Mouse (Mus musculus) kidney, postnatal 0 days (tissue): ENCODE measurements around the gene Adamts16. TPM values are rescaled to one million over a fixed set of nuclear protein-coding genes. Genes with fewer than 3 reads are reported as not detected.

Experiments used
- ATAC-seq: fragments of 200-750 bp; cut with Nextera tagmentation; replicated peaks from 2 replicates; pipeline ENCODE4 v1.8.0; 2017; ENCODE audit warnings: low read depth, moderate number of reproducible peaks, moderate TSS enrichment, moderate library complexity; ENCODE audit not compliant: low FRiP score
- DNase-seq: peaks from one replicate; pipeline ENCODE4 v3.0.0-alpha.2; 2016; ENCODE audit warnings: low spot score
- H3K27ac ChIP-seq: fragments of 300-500 bp; sonication (generic); 2 replicates; pipeline ENCODE4 v1.5.1; 2014; ENCODE audit warnings: mild to moderate bottlenecking
- H3K27me3 ChIP-seq: fragments of 300-500 bp; sonication (generic); 2 replicates; pipeline ENCODE4 v1.6.1; 2014; ENCODE audit warnings: low read length, mixed read lengths; ENCODE audit not compliant: insufficient read depth
- H3K36me3 ChIP-seq: fragments of 300-500 bp; sonication (generic); 2 replicates; pipeline ENCODE4 v1.6.1; 2014; ENCODE audit warnings: low read length, mixed read lengths; ENCODE audit not compliant: insufficient read depth
- H3K4me1 ChIP-seq: fragments of 300-500 bp; sonication (generic); replicated peaks from 2 replicates; pipeline ENCODE4 v1.6.1; 2014; ENCODE audit warnings: antibody characterized with exemption, low read length, mixed read lengths; ENCODE audit not compliant: insufficient read depth
- H3K4me2 ChIP-seq: fragments of 300-500 bp; sonication (generic); 2 replicates; pipeline ENCODE4 v1.6.1; 2014; ENCODE audit warnings: mild to moderate bottlenecking, low read length, moderate library complexity, mixed read lengths
- H3K4me3 ChIP-seq: fragments of 300-500 bp; sonication (generic); replicated peaks from 2 replicates; pipeline ENCODE4 v1.5.1; 2014; ENCODE audit warnings: low read depth, low read length
- H3K9ac ChIP-seq: fragments of 300-500 bp; sonication (generic); 2 replicates; pipeline ENCODE4 v1.6.1; 2014; ENCODE audit warnings: low read depth, low read length
- H3K9me3 ChIP-seq: fragments of 300-500 bp; sonication (generic); replicated peaks from 2 replicates; pipeline ENCODE4 v1.6.1; 2016; ENCODE audit warnings: low read length, inconsistent platforms, mixed read lengths
- CTCF ChIP-seq: IDR thresholded peaks from 2 replicates; pipeline ENCODE4 v1.5.1; 2016; ENCODE audit warnings: antibody characterized with exemption, low read depth, mild to moderate bottlenecking, moderate library complexity
- WGBS: fragments of 180-500 bp; shearing (Covaris S2); extraction: QIAGEN DNeasy Blood & Tissue Kit; methylation state at CpG from one replicate; pipeline ENCODE4 v1.1.7; 2014; 5-methylcytosine and 5-hydroxymethylcytosine counted together
- polyA plus RNA-seq: library from polyadenylated mRNA; unstranded; fragments of >200 nt; fragmentation: Nextera tagmentation; extraction: Ambion mirVana; gene quantifications from 2 replicates; pipeline ENCODE4 v1.2.1, GENCODE M21; 2015

Gene Adamts16
- polyA plus RNA-seq, 1 experiment from 2014 or later = 11.8 TPM

DNA sequence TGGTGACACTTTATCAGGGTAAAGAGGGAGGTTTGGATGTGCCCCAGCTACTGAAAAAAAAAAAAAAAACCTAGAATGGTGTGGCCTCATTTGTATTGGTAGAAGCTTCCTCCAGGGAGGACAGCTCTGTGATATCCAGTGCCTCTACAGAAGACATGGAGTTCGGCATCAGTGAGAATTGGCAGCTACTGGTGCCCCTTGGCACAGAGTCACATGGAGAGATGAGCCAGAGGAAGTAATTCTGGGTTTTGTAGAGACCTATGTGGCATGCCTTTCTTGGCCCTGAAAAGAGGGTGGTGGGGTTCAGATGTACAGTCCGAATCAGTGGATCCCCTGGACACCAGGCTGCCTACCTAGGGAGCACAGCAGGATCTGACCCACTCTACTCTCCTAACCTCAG, 122.8 kb downstream of the Adamts16 start:
- Histone ChIP-seq H3K4me3 (no peak overlapping the region), H3K9ac (no peak overlapping the region), H3K36me3 (no peaks in the 10 kb centered on the region), H3K4me2 (no peak overlapping the region), H3K4me1 (no peaks in the 10 kb centered on the region), H3K27ac (no peak overlapping the region), H3K9me3 (no peaks in the 10 kb centered on the region), H3K27me3 (no peaks in the 10 kb centered on the region)
- ATAC-seq (no peak), DNase-seq (no peak)
- WGBS = 82% methylated on average over 2 of the region's 2 CpGs
- no peak for TF ChIP-seq CTCF

DNA sequence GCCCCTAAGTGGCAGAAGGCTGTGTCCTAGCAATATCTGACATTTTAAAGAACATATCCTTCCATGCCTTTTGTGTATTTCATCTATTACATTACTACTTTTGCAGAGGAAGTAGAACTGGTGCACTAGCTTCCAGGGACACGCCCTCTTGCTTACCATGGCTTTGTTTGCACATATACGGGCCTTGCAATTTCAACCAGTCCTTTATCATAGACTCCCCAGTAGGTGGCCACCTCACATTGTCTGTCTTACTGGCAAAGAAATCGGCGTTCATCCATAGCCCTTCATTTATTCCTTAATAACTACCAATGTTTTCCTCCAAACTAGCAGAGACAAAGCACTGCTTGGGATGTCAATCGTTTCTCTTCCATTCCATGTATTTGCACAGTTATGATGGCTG, 125.6 kb downstream of the Adamts16 start:
- H3K4me1 ChIP-seq = no peaks in the 10 kb centered on the region
- peak; percentile 57 for TF ChIP-seq CTCF
- WGBS = 65% methylated on average over 5 of the region's 5 CpGs
- no peaks in the 10 kb centered on the region for H3K27me3 ChIP-seq
- H3K27ac ChIP-seq = no peak overlapping the region
- DNase-seq (peak; percentile 56), ATAC-seq (no peak)
- H3K9ac ChIP-seq = no peak overlapping the region
- no peak overlapping the region for H3K4me3 ChIP-seq
- H3K4me2 ChIP-seq = no peak overlapping the region
- H3K9me3 ChIP-seq = no peaks in the 10 kb centered on the region
- no peaks in the 10 kb centered on the region for H3K36me3 ChIP-seq

DNA sequence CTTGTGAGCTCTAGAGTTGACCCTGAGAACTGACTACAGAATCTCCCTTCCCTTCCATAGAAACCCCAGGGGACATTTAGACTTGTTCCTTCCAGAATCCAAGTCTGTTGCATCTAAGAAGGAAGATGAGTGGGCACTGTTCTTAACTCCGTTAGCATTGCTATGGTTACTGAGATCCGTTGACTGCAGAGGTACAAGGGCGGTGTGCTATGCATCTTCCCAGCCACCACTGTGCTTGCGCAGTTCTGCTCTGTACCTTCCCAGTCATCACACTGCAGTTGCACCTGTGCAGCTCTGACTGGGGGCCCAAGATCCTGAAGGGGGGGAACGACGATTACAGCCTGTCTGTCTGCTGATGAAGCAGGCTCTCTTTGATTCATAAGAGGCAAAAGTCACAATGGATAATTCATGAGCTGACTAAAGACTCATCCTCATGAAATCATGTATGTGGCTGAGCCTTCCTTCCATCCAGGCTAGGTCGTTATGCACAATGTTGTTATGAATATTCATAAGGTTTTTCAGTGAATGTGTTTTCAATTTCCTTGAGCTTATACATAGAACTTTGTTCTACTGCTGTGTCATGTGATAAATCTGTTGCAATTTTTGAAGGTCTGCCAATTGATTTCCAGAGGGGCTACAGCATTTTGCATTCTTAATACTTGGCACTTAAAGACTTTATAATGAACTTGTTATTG, 127.4 kb downstream of the Adamts16 start:
- H3K27me3 ChIP-seq = no peaks in the 10 kb centered on the region
- H3K9me3 ChIP-seq = no peaks in the 10 kb centered on the region
- H3K4me2 ChIP-seq = no peak overlapping the region
- H3K9ac ChIP-seq = no peak overlapping the region
- no peaks in the 10 kb centered on the region for H3K4me1 ChIP-seq
- no peak for DNase-seq
- ATAC-seq = no peak
- H3K36me3 ChIP-seq = no peaks in the 10 kb centered on the region
- WGBS = 84% methylated on average over 7 of the region's 7 CpGs
- TF ChIP-seq CTCF = no peak
- no peak overlapping the region for H3K27ac ChIP-seq
- H3K4me3 ChIP-seq = no peak overlapping the region

DNA sequence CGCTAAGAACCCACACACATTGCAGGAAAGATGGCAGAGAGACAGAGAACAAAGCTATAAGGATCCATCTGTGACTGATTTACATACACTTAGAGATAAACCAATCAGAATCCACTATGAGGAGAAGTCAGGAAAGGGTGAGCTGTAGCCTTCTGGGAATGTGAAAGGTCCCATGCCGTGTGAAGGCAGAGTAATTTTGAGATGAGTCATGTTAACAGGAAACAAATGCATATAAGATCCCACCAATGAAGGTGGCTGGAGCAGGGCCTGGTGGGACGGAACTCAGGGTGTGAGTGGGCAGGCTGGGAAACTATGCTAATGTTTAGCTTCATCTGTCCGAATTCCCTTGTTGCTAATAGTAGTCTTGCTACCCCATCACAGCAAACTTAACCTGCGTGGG, 128.3 kb downstream of the Adamts16 start:
- H3K4me2 ChIP-seq = no peak overlapping the region
- H3K4me1 ChIP-seq = no peaks in the 10 kb centered on the region
- H3K27me3 ChIP-seq = no peaks in the 10 kb centered on the region
- no peaks in the 10 kb centered on the region for H3K9me3 ChIP-seq
- no peak for ATAC-seq
- H3K27ac ChIP-seq = no peak overlapping the region
- TF ChIP-seq CTCF = no peak
- no peaks in the 10 kb centered on the region for H3K36me3 ChIP-seq
- DNase-seq = no peak
- no peak overlapping the region for H3K4me3 ChIP-seq
- 70% methylated on average over 5 of the region's 5 CpGs for WGBS
- H3K9ac ChIP-seq = no peak overlapping the region

DNA sequence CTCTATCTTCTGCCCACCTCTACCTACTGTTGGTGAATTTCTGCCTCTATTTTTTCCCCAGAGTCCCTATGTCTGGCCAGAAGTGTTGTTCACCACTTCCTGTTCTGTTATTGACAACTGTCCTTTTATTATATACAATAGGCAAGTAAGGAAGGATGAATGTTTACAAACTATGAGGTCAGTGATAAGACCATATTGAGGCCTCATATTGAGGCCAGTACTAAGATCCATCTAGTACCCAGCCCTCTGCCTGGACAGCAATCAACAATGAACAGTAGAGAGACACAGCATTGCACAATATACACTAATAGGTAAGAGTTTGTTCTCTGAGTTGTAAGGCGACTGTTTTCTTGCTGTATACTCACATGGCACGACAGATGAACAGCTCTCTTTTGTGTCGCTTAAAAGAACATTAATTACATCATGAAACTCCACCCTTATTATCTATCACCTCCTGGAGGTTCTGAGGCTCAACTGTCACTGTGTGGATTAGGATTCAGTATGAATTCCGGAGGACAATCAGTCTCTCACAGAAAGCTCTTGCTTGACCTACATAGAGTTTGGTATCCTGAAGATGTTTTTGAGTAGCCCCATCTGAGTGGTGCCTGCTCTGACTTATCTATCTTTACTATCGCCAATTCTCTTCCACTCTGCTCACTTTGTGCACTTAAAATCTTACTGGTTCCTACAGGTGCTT, 134.3 kb downstream of the Adamts16 start:
- no peak for TF ChIP-seq CTCF
- 91% methylated on average over 5 of the region's 5 CpGs for WGBS

DNA sequence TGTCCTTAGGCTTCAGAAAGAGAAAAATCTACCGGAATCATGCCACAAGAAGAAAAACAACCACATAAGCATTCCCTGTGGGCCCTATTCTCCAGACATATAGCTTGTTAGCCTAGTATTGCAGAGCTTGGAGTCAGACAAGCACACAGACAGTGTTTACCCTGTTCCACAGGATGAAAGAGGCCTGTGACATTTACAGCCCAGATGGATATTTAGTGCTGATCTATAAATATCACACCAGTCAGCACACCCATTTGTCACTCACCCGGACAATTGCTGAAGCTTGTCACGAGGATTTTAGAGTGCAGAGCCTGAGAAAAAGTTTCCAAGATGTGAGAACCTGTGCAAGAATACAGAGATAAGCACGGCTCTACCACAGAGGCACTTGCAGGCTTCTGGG, 138.7 kb downstream of the Adamts16 start:
- Histone ChIP-seq H3K27ac (no peak overlapping the region), H3K9me3 (no peaks in the 10 kb centered on the region), H3K27me3 (no peaks in the 10 kb centered on the region), H3K4me2 (no peak overlapping the region), H3K9ac (no peak overlapping the region), H3K4me3 (no peak overlapping the region), H3K4me1 (no peaks in the 10 kb centered on the region), H3K36me3 (no peaks in the 10 kb centered on the region)
- no peak for DNase-seq
- no peak for ATAC-seq
- WGBS = 13% methylated on average over 4 of the region's 4 CpGs
- TF ChIP-seq CTCF = no peak

More for the DNA sequence above, 134.3 kb downstream of the Adamts16 start:
- DNase-seq = no peak
- Histone ChIP-seq H3K4me2 (no peak overlapping the region), H3K4me3 (no peak overlapping the region), H3K36me3 (no peaks in the 10 kb centered on the region), H3K9ac (no peak overlapping the region), H3K4me1 (no peaks in the 10 kb centered on the region), H3K9me3 (no peaks in the 10 kb centered on the region), H3K27me3 (no peaks in the 10 kb centered on the region), H3K27ac (no peak overlapping the region)
- ATAC-seq = no peak
